29 mouse cellular contexts compared by ENCODE assay signal in genomic region chr4:117673901-117674300, GRCm38 (mm10). TPM values are rescaled to one million over a fixed set of nuclear protein-coding genes. Genes with fewer than 3 reads are reported as not detected.
DNase-seq lines count a peak whose midpoint lies in the region; ATAC-seq and TF ChIP-seq lines count a peak whose summit lies in the region.
"Had no signal": no experiment of that assay in that cellular context is flagged by ENCODE, and none has a peak within 500 bp of the region (broad histone marks: within the 10 kb centered on the region; RNA-seq: fewer than 3 reads in every experiment).

No protein-coding gene starts in this region.

- H3K4me2 ChIP-seq in hindbrain, embryonic 12.5 days (replicated peaks): no peak overlapping the region
- H3K4me2 ChIP-seq in hindbrain, embryonic 14.5 days (replicated peaks): no peak overlapping the region
- H3K4me2 ChIP-seq in limb, embryonic 15.5 days: no peak overlapping the region
- H3K4me2 ChIP-seq: embryonic facial prominence, embryonic 15.5 days; forebrain, embryonic 15.5 days had no signal

- H3K4me3 ChIP-seq in heart, adult 2 months: no peak overlapping the region
- H3K4me3 ChIP-seq in hindbrain, embryonic 12.5 days: no peak overlapping the region
- H3K4me3 ChIP-seq in hindbrain, embryonic 14.5 days (replicated peaks; ENCODE audit: low read length): no peak overlapping the region
- no peak overlapping the region for H3K4me3 ChIP-seq in limb, embryonic 15.5 days
- H3K4me3 ChIP-seq in limb, embryonic 10.5 days: no peak overlapping the region
- H3K4me3 ChIP-seq: embryonic facial prominence, embryonic 15.5 days; erythroblast, embryonic 14.5 days; forebrain, embryonic 10.5 days; forebrain, embryonic 15.5 days had no signal

- H3K79me2 ChIP-seq in heart, adult 2 months (replicated peaks; ENCODE audit: control insufficient read depth, insufficient read depth, low read length): no peaks in the 10 kb centered on the region

- WGBS in heart, adult 2 months: 68% methylated on average over 3 of the region's 3 CpGs
- 85% methylated on average over 3 of the region's 3 CpGs for WGBS in hindbrain, embryonic 12.5 days
- WGBS in hindbrain, embryonic 14.5 days: 87% methylated on average over 3 of the region's 3 CpGs
- 84% methylated on average over 3 of the region's 3 CpGs for WGBS in limb, embryonic 15.5 days
- WGBS in limb, embryonic 10.5 days: 91% methylated on average over 3 of the region's 3 CpGs

- TF ChIP-seq POLR2A in heart, adult 2 months (IDR thresholded peaks at IDR 0.05; ENCODE audit: insufficient read depth, low read depth, low read length): no peak

- TF ChIP-seq EP300 in heart, adult 2 months (IDR thresholded peaks at IDR 0.05; ENCODE audit: insufficient read depth, low read depth, low read length): no peak

- no peaks in the 10 kb centered on the region for H3K4me1 ChIP-seq in heart, adult 2 months (ENCODE audit: control insufficient read depth, insufficient read depth, low read length)
- H3K4me1 ChIP-seq in hindbrain, embryonic 12.5 days: peaks cover 6% of the 10 kb centered on the region
- H3K4me1 ChIP-seq in hindbrain, embryonic 14.5 days (replicated peaks; ENCODE audit: control insufficient read depth, insufficient read depth, low read length): no peaks in the 10 kb centered on the region
- no peaks in the 10 kb centered on the region for H3K4me1 ChIP-seq in limb, embryonic 15.5 days
- peaks cover 8% of the 10 kb centered on the region; the same call in 1 of the 2 replicates for H3K4me1 ChIP-seq in limb, embryonic 10.5 days
- H3K4me1 ChIP-seq: embryonic facial prominence, embryonic 15.5 days; forebrain, embryonic 15.5 days had no signal

- no peak for TF ChIP-seq CTCF in heart, adult 2 months (IDR thresholded peaks at IDR 0.05)

- ATAC-seq in hindbrain, embryonic 12.5 days (ENCODE audit: low FRiP score): peak; percentile 17; the same call in 1 of the 2 replicates
- no peak for ATAC-seq in hindbrain, embryonic 14.5 days (ENCODE audit: low FRiP score)
- peak; percentile 53; the same call in 1 of the 2 replicates for ATAC-seq in limb, embryonic 15.5 days (ENCODE audit: insufficient number of reproducible peaks, low FRiP score, low TSS enrichment, low read depth)
- ATAC-seq: forebrain, embryonic 15.5 days; intestine, embryonic 16.5 days; Patski had no signal

- intact Hi-C loops in heart, adult 2 months (cut with DNase I): loop anchor here (10.0 kb wide), 2 partner anchors 279 to 349 kb away; no protein-coding TSS in a partner anchor

- no peaks in the 10 kb centered on the region for H3K27me3 ChIP-seq in heart, adult 2 months (ENCODE audit: control insufficient read depth, insufficient read depth, low read length)
- no peaks in the 10 kb centered on the region for H3K27me3 ChIP-seq in hindbrain, embryonic 12.5 days
- H3K27me3 ChIP-seq in hindbrain, embryonic 14.5 days (ENCODE audit: control insufficient read depth, insufficient read depth, low read length): no peaks in the 10 kb centered on the region
- H3K27me3 ChIP-seq in limb, embryonic 15.5 days: no peaks in the 10 kb centered on the region
- no peaks in the 10 kb centered on the region for H3K27me3 ChIP-seq in limb, embryonic 10.5 days (ENCODE audit: low read depth, poor library complexity, severe bottlenecking)
- H3K27me3 ChIP-seq: CH12.LX; embryonic facial prominence, embryonic 15.5 days; forebrain, embryonic 15.5 days; Patski had no signal

- no peak overlapping the region for H3K27ac ChIP-seq in heart, adult 2 months
- H3K27ac ChIP-seq in hindbrain, embryonic 12.5 days: no peak overlapping the region
- H3K27ac ChIP-seq in hindbrain, embryonic 14.5 days: no peak overlapping the region
- H3K27ac ChIP-seq in limb, embryonic 15.5 days: no peak overlapping the region
- H3K27ac ChIP-seq in limb, embryonic 10.5 days: no peak overlapping the region
- H3K27ac ChIP-seq: embryonic facial prominence, embryonic 15.5 days; forebrain, embryonic 10.5 days; forebrain, embryonic 15.5 days had no signal

- no peaks in the 10 kb centered on the region for H3K36me3 ChIP-seq in heart, adult 2 months (ENCODE audit: control insufficient read depth, insufficient read depth, low read length)
- peaks cover 59% of the 10 kb centered on the region for H3K36me3 ChIP-seq in hindbrain, embryonic 12.5 days
- H3K36me3 ChIP-seq in hindbrain, embryonic 14.5 days (replicated peaks; ENCODE audit: control insufficient read depth, insufficient read depth): peaks cover 56% of the 10 kb centered on the region
- H3K36me3 ChIP-seq in limb, embryonic 15.5 days: peaks cover 65% of the 10 kb centered on the region
- H3K36me3 ChIP-seq in limb, embryonic 10.5 days: peaks cover 72% of the 10 kb centered on the region

- peak; percentile 82 for DNase-seq in heart, adult 11 months
- no peak for DNase-seq in heart, adult 2 months
- DNase-seq in hindbrain, embryonic 14.5 days (ENCODE audit: low spot score): no peak
- DNase-seq in limb, embryonic 10.5 days (ENCODE audit: low spot score): no peak
- peak; percentile 37 for DNase-seq in ZHBTc4 (ENCODE audit: low read depth, low spot score)
- no peak for DNase-seq in right cerebral cortex, adult 2 months (ENCODE audit: low spot score in 2 of 2)
- DNase-seq: adrenal gland, adult 2 months; adrenal gland, postnatal 25 days; cerebellum, adult 18-20 months; cerebellum, postnatal 10 days; embryo, embryonic 11 days; gastrocnemius, postnatal 14 days; kidney, adult 2 months had no signal

- H3K9me3 ChIP-seq in hindbrain, embryonic 12.5 days (replicated peaks): no peaks in the 10 kb centered on the region
- H3K9me3 ChIP-seq in hindbrain, embryonic 14.5 days (ENCODE audit: control insufficient read depth, low read length): no peaks in the 10 kb centered on the region
- no peaks in the 10 kb centered on the region for H3K9me3 ChIP-seq in limb, embryonic 15.5 days
- no peaks in the 10 kb centered on the region for H3K9me3 ChIP-seq in limb, embryonic 10.5 days (replicated peaks)
- H3K9me3 ChIP-seq: embryonic facial prominence, embryonic 15.5 days; forebrain, embryonic 10.5 days; forebrain, embryonic 15.5 days had no signal

- no peak overlapping the region for H3K9ac ChIP-seq in heart, adult 2 months (ENCODE audit: low read depth, low read length)
- no peak overlapping the region for H3K9ac ChIP-seq in hindbrain, embryonic 12.5 days
- no peak overlapping the region for H3K9ac ChIP-seq in hindbrain, embryonic 14.5 days
- H3K9ac ChIP-seq in limb, embryonic 15.5 days: no peak overlapping the region
- H3K9ac ChIP-seq: embryonic facial prominence, embryonic 15.5 days; forebrain, embryonic 15.5 days had no signal

RNA-seq across cellular contexts. Expression of gene Dmap1, which starts 8.2 kb away (rescaled TPM):
- 10 to 100 TPM; 17.9 to 19.4 TPM for total RNA-seq in heart, adult 2 months (2021)
- polyA plus RNA-seq in heart, adult 2 months (2012; rRNA removed): 14.1 and 18.5 TPM in 2 replicates
- polyA plus RNA-seq in hindbrain, embryonic 12.5 days (2016; fragmentation: Nextera tagmentation; extraction: Ambion mirVana): 70.3 and 72.1 TPM in 2 replicates
- 82.0 and 85.4 TPM in 2 replicates for polyA plus RNA-seq in hindbrain, embryonic 14.5 days (2014; fragmentation: Nextera tagmentation; extraction: Ambion mirVana)
- 51.8 and 58.0 TPM in 2 replicates for polyA plus RNA-seq in limb, embryonic 15.5 days (2015; fragmentation: Nextera tagmentation; extraction: Ambion mirVana)
- 89.7 and 92.2 TPM in 2 replicates for polyA plus RNA-seq in limb, embryonic 10.5 days (2016; fragmentation: Nextera tagmentation; extraction: Ambion mirVana)

RNA-seq across cellular contexts. Expression of gene Gm12845, which starts 50.3 kb away (rescaled TPM):
- total RNA-seq in heart, adult 2 months (2021): not detected
- polyA plus RNA-seq in heart, adult 2 months (2012; rRNA removed): not detected in 2 replicates
- not detected in 2 replicates for polyA plus RNA-seq in hindbrain, embryonic 12.5 days (2016; fragmentation: Nextera tagmentation; extraction: Ambion mirVana)
- polyA plus RNA-seq in hindbrain, embryonic 14.5 days (2014; fragmentation: Nextera tagmentation; extraction: Ambion mirVana): not detected in 2 replicates
- polyA plus RNA-seq in limb, embryonic 15.5 days (2015; fragmentation: Nextera tagmentation; extraction: Ambion mirVana): not detected in 2 replicates
- polyA plus RNA-seq in limb, embryonic 10.5 days (2016; fragmentation: Nextera tagmentation; extraction: Ambion mirVana): not detected in 2 replicates
- total RNA-seq: adrenal gland, adult 2 months; adrenal gland, postnatal 25 days; common myeloid progenitor, adult 5-6 weeks; gastrocnemius, adult 18-20 months; gastrocnemius, postnatal 14 days; hematopoietic stem cell, adult 5-6 weeks had no signal
- polyA plus RNA-seq: adrenal gland, adult 2 months; embryonic facial prominence, embryonic 11.5 days; embryonic facial prominence, embryonic 15.5 days; erythroblast, embryonic 14.5 days; forebrain, embryonic 10.5 days; forebrain, embryonic 15.5 days; frontal cortex, adult 2 months; gonadal fat pad, adult 2 months; heart, embryonic 16.5 days; intestine, embryonic 16.5 days; kidney, adult 2 months; Patski had no signal

Comparison
In these comparisons a context has a peak if more than half of its experiments do, and no peak if none do; other contexts are left out.
1. DNase-seq: peak in heart, adult 11 months (single experiment) and ZHBTc4 (single experiment); none in heart, adult 2 months (0 of 2), hindbrain, embryonic 14.5 days (single experiment), limb, embryonic 10.5 days (single experiment) and right cerebral cortex, adult 2 months (0 of 2).